Mouse (Mus musculus) cortical plate, adult 2 months (tissue): Measurements from ENCODE around the gene Gm35549.

Experiments used
- CTCF ChIP-seq: fragments of 200-500 bp; IDR thresholded peaks from 2 replicates; pipeline ENCODE4 v1.5.1; 2011; ENCODE audit warnings: mild to moderate bottlenecking, control low read depth, low read length; ENCODE audit not compliant: insufficient read depth; ENCODE audit errors: extremely low read depth
- POLR2A ChIP-seq: fragments of 200-500 bp; IDR thresholded peaks from 2 replicates; pipeline ENCODE4 v1.6.1; 2011; ENCODE audit warnings: mild to moderate bottlenecking, low read length, control low read depth; ENCODE audit not compliant: insufficient read depth; ENCODE audit errors: extremely low read depth

DNA sequence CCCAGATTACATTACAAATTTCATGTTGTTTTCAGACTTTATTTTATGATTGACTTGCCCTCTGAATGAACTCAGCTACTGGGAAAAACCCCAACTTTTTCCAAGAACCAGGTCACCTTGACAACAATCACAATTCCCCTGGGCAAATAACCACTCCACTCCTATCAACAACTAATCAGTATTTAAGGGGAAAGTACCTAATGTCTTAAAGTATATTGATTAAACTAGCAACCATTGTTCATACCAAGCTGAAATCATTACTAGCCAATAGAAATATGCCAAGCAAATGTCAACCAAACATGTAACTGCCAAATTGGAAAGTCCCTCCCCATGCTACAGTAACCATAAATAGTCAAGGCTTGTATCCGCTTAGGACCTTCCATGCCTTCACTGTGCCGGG lies 31.3 kb upstream of the Gm35549 start:
- TF ChIP-seq CTCF (no peak), POLR2A (no peak)
